Mouse (Mus musculus): Measurements from ENCODE around the gene Sele.
"Not testable (repeated sequence)": the region's sequence is repeated elsewhere in the genome, so short reads cannot be mapped to it uniquely, and the experiment has no call there.

Gene Sele

GRCm38 (mm10) chr1:164047934-164048333 lies at the start of gene Sele:
TSS of gene Sele (plus strand) at chr1:164048234.
- in situ Hi-C loops (cut with MboI, MseI): loop anchor here (5.0 kb wide), 1 partner anchor 1019 kb away; no protein-coding TSS in a partner anchor

GRCm38 (mm10) chr1:164001831-164002452 lies 46.1 kb upstream of the Sele start:
- in situ Hi-C loops (cut with MboI, MseI): no loop called here

GRCm38 (mm10) chr1:164004311-164004710 lies 43.7 kb upstream of the Sele start:
- in situ Hi-C loops (cut with MboI, MseI): no loop called here

GRCm38 (mm10) chr1:164009235-164009634 lies 38.8 kb upstream of the Sele start:
- in situ Hi-C loops (cut with MboI, MseI): loop anchor here (5.0 kb wide), 1 partner anchor 53 kb away; the partner anchor contains the start of gene Sell

- in situ Hi-C loops (cut with MboI, MseI): no loop called here
These were observed 33.4 kb upstream of the Sele start for GRCm38 (mm10) chr1:164014616-164015015.

GRCm38 (mm10) chr1:164018221-164018896 lies 29.7 kb upstream of the Sele start:
- in situ Hi-C loops (cut with MboI, MseI): no loop called here

- in situ Hi-C loops (cut with MboI, MseI): no loop called here
These were observed 28.2 kb upstream of the Sele start for GRCm38 (mm10) chr1:164019789-164020188.

GRCm38 (mm10) chr1:164020746-164021145 lies 27.3 kb upstream of the Sele start:
- in situ Hi-C loops (cut with MboI, MseI): not testable (repeated sequence)

GRCm38 (mm10) chr1:164022106-164022505 lies 25.9 kb upstream of the Sele start:
- in situ Hi-C loops (cut with MboI, MseI): not testable (repeated sequence)

- in situ Hi-C loops (cut with MboI, MseI): no loop called here
These were observed 22.3 kb upstream of the Sele start for GRCm38 (mm10) chr1:164025685-164026084.

- in situ Hi-C loops (cut with MboI, MseI): no loop called here
These were observed 20.6 kb upstream of the Sele start for GRCm38 (mm10) chr1:164027416-164027815.

GRCm38 (mm10) chr1:164040385-164041135 lies 7.5 kb upstream of the Sele start:
- in situ Hi-C loops (cut with MboI, MseI): loop anchor here (5.0 kb wide), 1 partner anchor 1007 kb away; no protein-coding TSS in a partner anchor

- in situ Hi-C loops (cut with MboI, MseI): loop anchor here (5.0 kb wide), 1 partner anchor 1004 kb away; no protein-coding TSS in a partner anchor
These were observed 4.5 kb upstream of the Sele start for GRCm38 (mm10) chr1:164043549-164043948.

- in situ Hi-C loops (cut with MboI, MseI): loop anchor here (25.0 kb wide), 1 partner anchor 1759 kb away; no protein-coding TSS in a partner anchor
These were observed 5.5 kb downstream of the Sele start for GRCm38 (mm10) chr1:164053561-164053960.

GRCm38 (mm10) chr1:164054800-164055199 lies 6.8 kb downstream of the Sele start:
- in situ Hi-C loops (cut with MboI, MseI): loop anchor here (25.0 kb wide), 1 partner anchor 1758 kb away; no protein-coding TSS in a partner anchor

GRCm38 (mm10) chr1:164060071-164060470 lies 12.0 kb downstream of the Sele start:
- in situ Hi-C loops (cut with MboI, MseI): loop anchor here (5.0 to 25.0 kb wide), 2 partner anchors 53 to 1752 kb away; no protein-coding TSS in a partner anchor

- in situ Hi-C loops (cut with MboI, MseI): loop anchor here (5.0 to 25.0 kb wide), 2 partner anchors 54 to 1751 kb away; no protein-coding TSS in a partner anchor
These were observed 13.2 kb downstream of the Sele start for GRCm38 (mm10) chr1:164061278-164061677.

GRCm38 (mm10) chr1:164061925-164062324 lies 13.9 kb downstream of the Sele start, which contains the start of gene Sell:
TSS of gene Sell (plus strand) at chr1:164061982.
- in situ Hi-C loops (cut with MboI, MseI): loop anchor here (5.0 to 25.0 kb wide), 2 partner anchors 55 to 1750 kb away; no protein-coding TSS in a partner anchor

GRCm38 (mm10) chr1:164062856-164063255 lies 14.8 kb downstream of the Sele start:
- in situ Hi-C loops (cut with MboI, MseI): loop anchor here (5.0 to 25.0 kb wide), 2 partner anchors 56 to 1749 kb away; no protein-coding TSS in a partner anchor

GRCm38 (mm10) chr1:164063745-164064144 lies 15.7 kb downstream of the Sele start:
- in situ Hi-C loops (cut with MboI, MseI): loop anchor here (5.0 to 25.0 kb wide), 2 partner anchors 56 to 1749 kb away; no protein-coding TSS in a partner anchor

- in situ Hi-C loops (cut with MboI, MseI): loop anchor here (5.0 to 25.0 kb wide), 2 partner anchors 68 to 1743 kb away; no protein-coding TSS in a partner anchor
These were observed 21.2 kb downstream of the Sele start for GRCm38 (mm10) chr1:164069261-164069660.
